Mouse (Mus musculus): ENCODE measurements around the gene Ints11.

Ints11 gene

GRCm38 (mm10) chr4:155892017-155892416 is 22.7 kb downstream of the Ints11 start:
- DNase-seq (ENCODE audit: low spot score in 2 of 2): peak; percentile 78 to 84

DNA sequence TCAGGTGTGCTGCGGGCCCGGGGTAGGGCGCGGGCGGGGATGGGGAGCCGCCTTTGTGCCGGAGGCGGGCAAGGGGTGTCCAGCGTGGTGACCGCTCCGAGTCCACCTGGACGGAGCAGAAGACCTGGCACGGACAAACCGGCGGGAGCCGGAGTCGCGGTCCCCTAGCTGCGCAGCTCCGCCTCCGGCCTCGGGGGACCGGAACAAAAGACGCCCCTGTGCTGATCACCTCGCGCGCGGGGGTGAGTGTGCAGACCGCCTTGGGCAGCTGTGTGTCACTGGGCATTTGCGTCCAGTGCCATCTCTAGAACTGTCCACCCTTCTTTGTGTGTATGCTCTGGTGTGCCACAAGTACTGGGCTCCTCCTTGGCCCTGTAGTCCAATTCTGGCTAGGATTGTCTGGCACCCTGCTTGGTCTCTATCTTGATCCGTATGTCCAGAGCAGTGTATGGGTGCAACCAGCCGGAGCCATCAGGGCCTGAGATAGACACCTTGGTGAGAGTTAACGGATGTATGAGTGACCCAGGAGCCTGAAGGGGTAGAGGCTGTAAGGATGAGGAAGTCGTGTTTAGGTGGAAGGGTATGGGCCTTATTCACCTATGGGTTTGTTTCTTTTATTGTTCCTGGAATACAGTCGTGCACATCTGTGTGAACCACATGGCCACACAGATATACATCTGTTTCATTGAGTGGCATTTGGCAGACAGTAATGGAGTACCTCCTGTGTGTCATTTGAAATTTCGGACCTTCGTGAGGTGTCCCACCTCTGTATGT is 23.3 kb downstream of the Ints11 start:
- DNase-seq (ENCODE audit: low spot score in 2 of 2): peak in 1 of 2 experiments; percentile 45

- no peak for DNase-seq (ENCODE audit: low spot score in 2 of 2)
Observed at GRCm38 (mm10) chr4:155893212-155893690, 23.9 kb downstream of the Ints11 start.

DNA sequence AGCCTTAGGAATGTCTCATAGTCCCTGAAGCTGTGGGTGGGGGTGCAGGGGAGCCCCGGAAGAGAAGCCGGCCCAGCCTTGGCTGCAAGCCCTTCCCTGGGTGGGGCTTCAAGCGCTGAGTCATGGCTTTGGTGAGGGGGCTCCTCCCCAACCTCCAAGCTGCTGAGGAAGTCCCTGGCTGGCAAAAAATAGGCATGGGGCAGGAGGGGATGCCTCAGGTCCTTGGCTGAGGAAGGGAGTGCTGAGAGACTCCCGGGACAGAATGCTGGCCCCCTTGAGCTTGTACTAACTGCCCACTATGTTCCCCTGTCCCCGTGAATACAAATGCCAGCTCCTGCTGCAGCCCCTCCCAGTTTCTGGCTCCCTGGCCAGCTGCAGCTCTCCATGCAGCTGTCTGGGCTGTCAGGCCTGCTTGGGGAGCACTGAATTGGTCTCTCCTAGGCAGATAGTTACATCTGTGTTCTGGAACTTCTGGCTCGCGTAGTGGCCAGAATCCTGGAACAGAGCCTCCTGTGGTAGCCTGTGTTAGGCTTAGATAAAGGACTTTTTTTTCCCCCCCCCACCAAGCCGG is 25.1 kb downstream of the Ints11 start:
- DNase-seq (ENCODE audit: low spot score in 2 of 2): peak; percentile 55 to 58

DNA sequence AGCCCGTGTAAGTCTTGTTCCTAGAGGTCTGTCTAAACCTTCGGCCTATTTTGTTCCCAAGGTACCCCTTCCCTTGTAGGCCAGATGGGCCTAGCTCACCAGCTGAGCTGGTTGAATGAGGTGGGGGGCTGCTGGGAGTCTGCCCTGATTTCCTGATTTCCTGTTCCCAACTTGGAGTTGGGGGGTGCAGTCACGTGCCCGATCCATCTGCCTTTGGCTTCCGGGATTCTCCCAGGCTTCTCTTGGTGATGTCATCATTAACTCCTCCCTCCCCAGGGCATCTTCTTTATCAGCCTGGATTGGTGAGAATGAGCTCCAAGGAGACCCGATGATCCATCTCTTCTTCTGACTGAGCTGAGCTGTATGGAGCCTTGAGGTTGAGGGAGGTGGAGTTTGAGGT is 25.9 kb downstream of the Ints11 start:
- DNase-seq (ENCODE audit: low spot score in 2 of 2): no peak

GRCm38 (mm10) chr4:155895826-155896225 is 26.5 kb downstream of the Ints11 start:
- DNase-seq (ENCODE audit: low spot score in 2 of 2): no peak

DNA sequence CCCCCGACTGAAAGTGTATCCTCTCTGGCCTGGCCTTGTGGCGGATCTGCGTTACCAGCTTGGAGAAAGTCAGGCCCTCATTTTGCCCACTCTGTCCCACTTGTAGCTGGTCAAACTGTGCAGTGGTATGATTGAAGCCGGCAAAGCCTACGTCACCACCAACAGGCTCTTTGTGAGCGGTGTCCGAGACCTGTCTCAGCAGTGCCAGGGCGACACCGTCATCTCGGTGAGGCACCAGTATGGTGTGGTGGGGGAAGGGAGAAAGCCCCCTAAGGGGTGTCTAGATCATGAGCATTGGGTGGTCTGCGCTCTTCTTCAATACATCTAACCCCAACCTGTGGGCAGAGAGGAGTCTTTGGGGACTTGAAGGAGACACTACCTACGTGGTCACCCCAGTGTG is 27.1 kb downstream of the Ints11 start:
- peak in 1 of 2 experiments; percentile 2 for DNase-seq (ENCODE audit: low spot score in 2 of 2)

DNA sequence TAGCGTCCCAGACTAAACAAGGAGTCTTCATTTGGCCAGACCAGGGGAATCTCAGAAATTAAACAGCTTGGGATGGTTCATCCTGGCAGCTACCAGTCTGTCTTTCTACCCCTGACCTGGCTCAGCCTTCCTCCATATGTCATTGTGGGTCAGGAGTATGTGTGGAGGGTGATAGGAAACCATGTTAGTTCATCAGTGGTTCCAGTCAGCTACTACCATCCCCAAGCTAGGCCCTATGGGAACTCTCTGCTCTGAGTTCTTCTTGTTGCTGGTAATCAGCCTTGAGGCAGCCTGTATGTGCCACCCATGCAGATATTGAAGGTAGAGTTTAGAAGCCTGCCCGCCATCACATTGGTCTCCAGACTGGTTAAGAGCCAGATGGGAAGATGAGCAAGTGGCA is 29.0 kb downstream of the Ints11 start:
- peak; percentile 0 to 1 for DNase-seq (ENCODE audit: low spot score in 2 of 2)

DNA sequence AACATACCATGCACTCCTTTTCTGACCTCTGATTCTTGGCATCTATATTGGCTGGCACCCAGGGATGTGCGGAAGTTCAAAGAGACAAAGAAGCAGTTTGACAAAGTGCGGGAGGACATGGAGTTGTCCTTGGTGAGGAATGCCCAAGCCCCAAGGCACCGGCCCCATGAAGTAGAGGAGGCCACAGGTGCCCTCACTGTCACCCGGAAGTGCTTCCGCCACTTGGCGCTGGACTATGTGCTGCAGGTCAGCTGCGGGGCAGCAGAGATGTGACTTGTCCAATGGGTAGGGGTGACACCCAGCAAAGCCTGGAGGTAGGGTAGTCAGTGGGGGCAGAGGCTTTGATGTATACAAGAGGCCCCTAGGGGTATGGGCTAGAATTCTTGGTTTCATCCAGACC is 30.0 kb downstream of the Ints11 start:
- DNase-seq (ENCODE audit: low spot score in 2 of 2): peak in 1 of 2 experiments; percentile 2

- DNase-seq (ENCODE audit: low spot score in 2 of 2): no peak
Observed at GRCm38 (mm10) chr4:155901205-155901604, 31.9 kb downstream of the Ints11 start.

DNA sequence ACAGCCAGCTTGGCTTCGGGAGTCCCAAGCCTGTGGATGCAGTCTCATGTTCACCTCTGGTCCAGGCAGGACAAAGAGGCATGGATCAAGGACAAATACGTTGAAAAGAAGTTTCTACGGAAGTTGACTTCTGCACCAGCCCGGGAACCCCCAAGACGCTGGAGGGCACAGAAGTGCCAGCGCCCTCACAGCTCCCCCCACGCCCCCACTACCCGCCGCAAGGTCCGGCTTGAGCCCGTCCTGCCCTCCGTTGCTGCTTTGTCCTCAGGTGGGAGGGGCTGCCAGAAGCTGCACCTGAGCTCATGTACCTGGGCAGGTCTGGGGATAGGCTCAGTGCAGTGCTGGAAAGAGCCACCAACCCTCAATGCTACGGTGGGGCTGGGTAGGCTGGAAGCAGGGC is 33.9 kb downstream of the Ints11 start:
- peak in 1 of 2 experiments; percentile 3 for DNase-seq (ENCODE audit: low spot score in 2 of 2)

DNA sequence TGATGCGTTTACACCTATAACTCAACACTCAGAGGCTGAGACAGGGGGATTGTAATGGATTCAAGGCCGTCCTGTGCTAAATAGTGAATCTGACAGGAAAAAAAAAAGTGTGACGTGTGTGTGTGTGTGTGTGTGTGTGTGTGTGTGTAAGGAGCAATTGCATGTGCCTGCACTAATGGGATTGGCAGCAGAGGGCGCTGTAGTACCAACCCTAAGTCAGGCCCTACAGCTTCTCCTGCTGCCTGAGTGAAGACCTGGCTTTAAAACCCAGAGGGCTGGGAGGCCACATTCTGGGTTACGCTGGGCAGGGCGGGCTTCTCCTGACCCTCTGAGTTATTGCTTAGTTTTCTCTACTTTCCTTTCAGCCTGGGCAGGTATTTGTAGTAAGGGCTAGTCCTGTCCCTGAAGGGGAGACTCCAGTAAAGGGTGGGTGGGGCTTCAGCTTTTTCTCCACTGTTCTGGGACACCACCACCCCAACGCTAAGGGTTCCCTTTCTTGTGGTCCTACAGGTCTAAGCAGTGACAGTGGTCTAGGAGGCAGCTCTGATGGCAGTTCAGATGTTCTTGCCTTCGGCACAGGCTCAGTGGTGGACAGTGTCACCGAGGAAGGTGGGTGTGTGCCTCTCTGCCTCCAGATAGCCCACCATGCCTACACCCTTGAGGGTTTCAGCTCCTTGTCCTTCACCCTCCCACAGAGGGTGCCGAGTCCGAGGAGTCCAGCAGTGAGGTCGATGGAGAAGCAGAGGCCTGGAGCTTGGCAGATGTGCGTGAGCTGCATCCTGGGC is 35.2 kb downstream of the Ints11 start:
- peak; percentile 2 to 7 for DNase-seq (ENCODE audit: low spot score in 2 of 2)

DNA sequence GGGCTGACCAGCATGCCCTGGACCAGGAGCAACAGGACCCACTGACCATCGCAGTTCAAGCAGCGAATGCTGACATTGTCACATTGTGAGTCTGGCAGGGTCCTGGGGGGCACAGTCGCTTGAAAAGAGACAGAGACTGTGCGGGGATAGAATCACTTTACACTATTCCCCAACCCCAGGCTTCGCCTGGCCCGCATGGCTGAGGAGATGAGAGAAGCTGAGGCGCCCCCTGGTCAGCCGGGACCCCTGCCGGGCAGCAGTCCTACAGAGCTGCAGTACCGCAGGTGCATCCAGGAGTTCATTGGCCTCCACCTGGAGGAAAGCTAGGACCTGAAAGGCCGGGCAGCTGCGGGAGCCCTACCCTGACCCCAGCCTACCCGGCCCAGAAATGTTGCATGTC is 36.3 kb downstream of the Ints11 start:
- DNase-seq (ENCODE audit: low spot score in 2 of 2): peak in 1 of 2 experiments; percentile 2

DNA sequence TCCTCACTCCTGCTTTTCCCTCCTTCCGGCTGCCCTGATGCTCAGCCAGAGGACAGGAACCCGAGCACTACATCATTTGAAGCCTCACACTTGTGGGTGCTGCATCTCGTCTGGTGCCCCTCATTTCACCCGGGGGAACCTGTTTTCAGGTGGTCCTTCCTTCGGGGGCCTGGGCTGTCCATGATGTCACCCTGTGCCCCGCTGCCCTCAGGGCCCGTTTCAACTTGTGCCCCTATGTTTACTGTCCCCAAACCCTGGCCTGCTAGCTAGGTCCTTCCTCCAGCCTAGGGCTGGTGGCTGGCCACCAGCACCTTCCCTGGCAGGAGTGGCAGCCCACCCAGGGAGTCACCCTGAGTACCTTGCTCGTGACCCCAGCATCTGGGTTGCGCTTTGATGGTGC is 36.8 kb downstream of the Ints11 start:
- DNase-seq (ENCODE audit: low spot score in 2 of 2): peak in 1 of 2 experiments; percentile 2

DNA sequence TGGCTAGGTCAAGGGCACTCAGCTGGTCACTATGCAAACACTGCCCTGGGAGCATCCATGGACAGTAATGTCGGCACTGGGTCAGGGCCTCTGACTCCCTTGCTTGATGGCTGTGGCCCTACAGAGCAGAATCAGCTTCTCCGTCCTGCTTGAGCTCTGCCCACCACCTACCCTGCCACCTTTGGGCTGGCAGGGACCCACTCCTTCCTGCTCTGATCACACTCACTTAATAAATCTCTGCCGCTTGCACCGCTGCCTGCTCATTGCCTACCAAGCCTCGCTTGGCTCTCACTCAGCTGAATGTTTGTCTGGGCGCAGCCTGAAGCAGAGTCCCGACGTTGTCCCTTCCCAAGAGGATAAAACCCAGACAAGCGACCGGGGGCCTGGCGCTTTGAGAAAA is 37.7 kb downstream of the Ints11 start:
- no peak for DNase-seq (ENCODE audit: low spot score in 2 of 2)

- peak in 1 of 2 experiments; percentile 2 for DNase-seq (ENCODE audit: low spot score in 2 of 2)
Observed at GRCm38 (mm10) chr4:155908281-155908680, 38.9 kb downstream of the Ints11 start.

DNA sequence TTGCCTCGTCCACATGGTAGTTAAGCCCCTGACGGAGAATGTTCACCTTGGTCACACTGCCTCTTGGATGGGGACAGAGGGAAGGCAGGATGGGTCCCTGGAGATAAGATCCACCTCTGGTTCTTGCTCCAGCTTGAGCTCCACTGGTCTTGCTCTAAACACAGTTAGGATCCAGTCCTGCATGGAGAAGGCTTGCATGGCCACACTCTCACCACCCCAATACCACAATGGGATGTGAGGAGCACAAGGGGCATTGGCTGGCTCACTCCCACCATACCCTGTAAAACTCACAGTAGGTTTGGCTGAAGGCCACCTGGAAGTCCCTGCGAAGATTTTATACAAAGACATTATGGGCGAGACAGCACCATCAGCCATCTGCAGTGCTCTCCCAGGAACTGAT is 39.4 kb downstream of the Ints11 start:
- no peak for DNase-seq (ENCODE audit: low spot score in 2 of 2)

GRCm38 (mm10) chr4:155932031-155932430 is 62.7 kb downstream of the Ints11 start:
- no peak for DNase-seq (ENCODE audit: low spot score in 2 of 2)

All from thymus, postnatal 10 days (tissue).